Mouse (Mus musculus) mouse trophoblast stem cell (cell line): ENCODE results near the gene Gm6902.
"Not testable (repeated sequence)": the region's sequence is repeated elsewhere in the genome, so short reads cannot be mapped to it uniquely, and the experiment has no call there.

Experiments used
- in situ Hi-C, 2 experiments: fragments of 300-500 bp; cut with MseI, MboI; formaldehyde crosslinking; loops; 2 replicates in 1 of 2; 3 replicates in 1 of 2; pipeline ENCODE4 v1.15.1; 2025

Gm6902 gene

DNA sequence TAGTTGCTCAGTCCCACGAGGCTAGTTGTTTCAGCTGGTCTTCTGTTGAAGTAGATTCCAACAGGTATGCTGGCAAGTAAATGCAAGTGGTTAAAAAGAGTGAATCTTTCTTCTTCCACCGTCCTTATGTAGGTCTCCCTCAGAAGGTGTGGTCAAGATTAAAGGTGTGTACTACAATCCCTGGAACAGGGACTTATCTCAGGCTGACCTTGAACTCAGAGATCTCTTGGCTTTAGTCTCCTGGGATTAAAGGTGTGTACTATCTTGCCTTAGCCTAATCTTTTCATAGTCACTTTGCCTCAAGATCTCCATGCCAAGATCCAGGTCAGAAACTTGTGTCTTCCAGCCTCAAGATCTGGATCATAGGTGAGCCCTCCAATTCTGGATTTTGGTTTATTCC lies at the start of gene Gm6902:
Gene Gm6902 (minus strand): TSS at position 101 of the 400 bp plus-strand sequence.
- in situ Hi-C loops = not testable (repeated sequence)

DNA sequence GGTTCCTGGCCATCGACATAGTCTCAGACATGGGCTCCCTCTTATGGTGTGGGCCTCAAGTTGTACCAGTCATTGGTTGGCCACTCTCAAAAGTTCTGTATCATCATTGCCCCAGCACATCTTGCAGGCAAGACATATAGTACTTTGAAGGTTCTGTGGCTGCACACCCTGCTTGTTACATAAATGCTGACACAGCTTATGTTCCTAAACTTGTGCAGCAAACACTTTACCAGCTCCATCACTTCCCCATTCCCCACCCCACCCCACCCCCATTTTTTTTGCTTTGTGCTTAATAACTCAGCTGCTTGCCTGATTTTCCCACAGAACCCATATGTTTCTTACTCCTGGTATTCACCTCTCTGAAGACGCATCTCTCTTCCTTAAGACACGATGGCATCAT lies 22.2 kb upstream of the Gm6902 start, which contains the start of gene Nlrp4e:
Gene Nlrp4e (plus strand): TSS at position 301 of the 400 bp plus-strand sequence.
- in situ Hi-C loops = not testable (repeated sequence)

DNA sequence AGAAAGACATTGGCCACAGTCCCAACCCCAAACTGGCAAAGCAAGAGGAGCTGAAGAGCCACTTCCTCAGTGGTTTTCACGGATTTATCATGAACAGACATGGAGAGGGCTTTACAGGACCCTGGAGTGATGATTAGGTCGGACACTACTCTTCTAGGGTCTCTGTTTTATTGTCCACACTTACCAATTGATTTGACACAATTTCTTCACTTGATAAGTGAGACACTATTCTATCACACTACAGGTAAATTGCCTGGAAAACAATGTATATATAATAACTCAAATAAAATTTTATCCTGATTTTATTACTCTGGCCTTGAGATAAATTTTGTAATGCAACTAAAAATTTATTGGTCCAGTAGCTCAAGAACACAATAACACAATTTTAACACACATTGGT lies 27.1 kb downstream of the Gm6902 start, which contains the start of gene Vmn1r166:
Gene Vmn1r166 (minus strand): TSS at position 101 of the 400 bp plus-strand sequence.
- in situ Hi-C loops = not testable (repeated sequence)
